Mouse (Mus musculus): Measurements from ENCODE around the gene Ccl17. TPM values are rescaled to one million over a fixed set of nuclear protein-coding genes. Genes with fewer than 3 reads are reported as not detected.

Gene Ccl17
- polyA plus RNA-seq, 1 experiment, result not detected

- H3K4me3 ChIP-seq (ENCODE audit: extremely low read depth, insufficient read depth, insufficient read length), result no peak overlapping the region
- WGBS, result 36% methylated on average over 6 of the region's 6 CpGs
- no peaks in the 10 kb centered on the region for H3K36me3 ChIP-seq (ENCODE audit: control insufficient read depth, insufficient read depth, low read length)
- H3K27ac ChIP-seq (ENCODE audit: insufficient read depth, low read length), result no peak overlapping the region
- peak; percentile 64 to 70 for DNase-seq (ENCODE audit: low read depth in 1 of 2, low spot score in 2 of 2)
- no peaks in the 10 kb centered on the region for H3K27me3 ChIP-seq (ENCODE audit: control insufficient read depth, insufficient read depth, low read length)
- TF ChIP-seq POLR2A (IDR thresholded peaks at IDR 0.05; ENCODE audit: low read depth, low read length) (no peak), CTCF (IDR thresholded peaks at IDR 0.05; ENCODE audit: extremely low read depth, insufficient read depth, insufficient read length, insufficient replicate concordance) (peak; percentile 27; the same call in 1 of the 2 replicates)
- no peaks in the 10 kb centered on the region for H3K4me1 ChIP-seq (ENCODE audit: control insufficient read depth, insufficient read depth, insufficient read length)
Observed at GRCm38 (mm10) chr8:94812645-94813098, 2.4 kb downstream of the Ccl17 start.

- Histone ChIP-seq H3K4me3 (ENCODE audit: extremely low read depth, insufficient read depth, insufficient read length) (no peak overlapping the region), H3K36me3 (ENCODE audit: control insufficient read depth, insufficient read depth, low read length) (no peaks in the 10 kb centered on the region), H3K27ac (ENCODE audit: insufficient read depth, low read length) (no peak overlapping the region), H3K27me3 (ENCODE audit: control insufficient read depth, insufficient read depth, low read length) (no peaks in the 10 kb centered on the region), H3K4me1 (ENCODE audit: control insufficient read depth, insufficient read depth, insufficient read length) (no peaks in the 10 kb centered on the region)
- WGBS, result 0% methylated on average over 1 of the region's 1 CpGs
- DNase-seq (ENCODE audit: low read depth in 1 of 2, low spot score in 2 of 2), result no peak
- TF ChIP-seq POLR2A (IDR thresholded peaks at IDR 0.05; ENCODE audit: low read depth, low read length), result no peak
- peak; percentile 20; the same call in 1 of the 2 replicates for TF ChIP-seq CTCF (IDR thresholded peaks at IDR 0.05; ENCODE audit: extremely low read depth, insufficient read depth, insufficient read length, insufficient replicate concordance)
Observed at GRCm38 (mm10) chr8:94814556-94814955, 4.3 kb downstream of the Ccl17 start.

- no peak for TF ChIP-seq CTCF (IDR thresholded peaks at IDR 0.05; ENCODE audit: extremely low read depth, insufficient read depth, insufficient read length, insufficient replicate concordance)
- TF ChIP-seq POLR2A (IDR thresholded peaks at IDR 0.05; ENCODE audit: low read depth, low read length), result no peak
- Histone ChIP-seq H3K4me3 (ENCODE audit: extremely low read depth, insufficient read depth, insufficient read length) (no peak overlapping the region), H3K36me3 (ENCODE audit: control insufficient read depth, insufficient read depth, low read length) (peaks cover 8% of the 10 kb centered on the region), H3K4me1 (ENCODE audit: control insufficient read depth, insufficient read depth, insufficient read length) (no peaks in the 10 kb centered on the region), H3K27me3 (ENCODE audit: control insufficient read depth, insufficient read depth, low read length) (no peaks in the 10 kb centered on the region), H3K27ac (ENCODE audit: insufficient read depth, low read length) (no peak overlapping the region)
- DNase-seq (ENCODE audit: low read depth in 1 of 2, low spot score in 2 of 2), result no peak
- 41% methylated on average over 11 of the region's 11 CpGs for WGBS
Observed at GRCm38 (mm10) chr8:94817933-94818332, 7.7 kb downstream of the Ccl17 start.

- H3K4me1 ChIP-seq (ENCODE audit: control insufficient read depth, insufficient read depth, insufficient read length), result no peaks in the 10 kb centered on the region
- 89% methylated on average over 6 of the region's 6 CpGs for WGBS
- H3K36me3 ChIP-seq (ENCODE audit: control insufficient read depth, insufficient read depth, low read length), result peaks cover 16% of the 10 kb centered on the region
- TF ChIP-seq POLR2A (IDR thresholded peaks at IDR 0.05; ENCODE audit: low read depth, low read length) (no peak), CTCF (IDR thresholded peaks at IDR 0.05; ENCODE audit: extremely low read depth, insufficient read depth, insufficient read length, insufficient replicate concordance) (no peak)
- no peaks in the 10 kb centered on the region for H3K27me3 ChIP-seq (ENCODE audit: control insufficient read depth, insufficient read depth, low read length)
- DNase-seq (ENCODE audit: low read depth in 1 of 2, low spot score in 2 of 2), result no peak
- no peak overlapping the region for H3K4me3 ChIP-seq (ENCODE audit: extremely low read depth, insufficient read depth, insufficient read length)
- no peak overlapping the region for H3K27ac ChIP-seq (ENCODE audit: insufficient read depth, low read length)
Observed at GRCm38 (mm10) chr8:94819671-94820179, 9.5 kb downstream of the Ccl17 start.

- no peaks in the 10 kb centered on the region for H3K27me3 ChIP-seq (ENCODE audit: control insufficient read depth, insufficient read depth, low read length)
- H3K36me3 ChIP-seq (ENCODE audit: control insufficient read depth, insufficient read depth, low read length), result peaks cover 18% of the 10 kb centered on the region
- no peak overlapping the region for H3K4me3 ChIP-seq (ENCODE audit: extremely low read depth, insufficient read depth, insufficient read length)
- H3K4me1 ChIP-seq (ENCODE audit: control insufficient read depth, insufficient read depth, insufficient read length), result no peaks in the 10 kb centered on the region
- DNase-seq (ENCODE audit: low read depth in 1 of 2, low spot score in 2 of 2), result no peak
- H3K27ac ChIP-seq (ENCODE audit: insufficient read depth, low read length), result no peak overlapping the region
- no peak for TF ChIP-seq POLR2A (IDR thresholded peaks at IDR 0.05; ENCODE audit: low read depth, low read length)
- no peak for TF ChIP-seq CTCF (IDR thresholded peaks at IDR 0.05; ENCODE audit: extremely low read depth, insufficient read depth, insufficient read length, insufficient replicate concordance)
- WGBS, result 94% methylated on average over 7 of the region's 7 CpGs
Observed at GRCm38 (mm10) chr8:94820553-94820952, 10.3 kb downstream of the Ccl17 start.

GRCm38 (mm10) chr8:94821381-94821780, 11.1 kb downstream of the Ccl17 start:
- Histone ChIP-seq H3K27me3 (ENCODE audit: control insufficient read depth, insufficient read depth, low read length) (no peaks in the 10 kb centered on the region), H3K4me3 (ENCODE audit: extremely low read depth, insufficient read depth, insufficient read length) (no peak overlapping the region), H3K36me3 (ENCODE audit: control insufficient read depth, insufficient read depth, low read length) (peaks cover 18% of the 10 kb centered on the region), H3K27ac (ENCODE audit: insufficient read depth, low read length) (no peak overlapping the region), H3K4me1 (ENCODE audit: control insufficient read depth, insufficient read depth, insufficient read length) (no peaks in the 10 kb centered on the region)
- no peak for TF ChIP-seq POLR2A (IDR thresholded peaks at IDR 0.05; ENCODE audit: low read depth, low read length)
- no peak for TF ChIP-seq CTCF (IDR thresholded peaks at IDR 0.05; ENCODE audit: extremely low read depth, insufficient read depth, insufficient read length, insufficient replicate concordance)
- WGBS, result 98% methylated on average over 2 of the region's 2 CpGs
- no peak for DNase-seq (ENCODE audit: low read depth in 1 of 2, low spot score in 2 of 2)
